Mouse (Mus musculus) liver, postnatal 0 days (tissue): Measurements from ENCODE around the gene Noxred1. TPM values are rescaled to one million over a fixed set of nuclear protein-coding genes. Genes with fewer than 3 reads are reported as not detected.
"Not testable (repeated sequence)": the region's sequence is repeated elsewhere in the genome, so short reads cannot be mapped to it uniquely, and the experiment has no call there.

ENCODE experiments used
- ATAC-seq: fragments of 200-750 bp; cut with Nextera tagmentation; 2 replicates; pipeline ENCODE4 v1.8.0; 2017; ENCODE audit warnings: mild to moderate bottlenecking, moderate library complexity
- DNase-seq: peaks from one replicate; pipeline ENCODE4 v3.0.0-alpha.2; 2016
- H3K27ac ChIP-seq: fragments of 300-500 bp; sonication (generic); 2 replicates; pipeline ENCODE4 v1.5.1; 2014; ENCODE audit warnings: antibody characterized with exemption, moderate library complexity, mild to moderate bottlenecking, low read depth
- H3K27me3 ChIP-seq: fragments of 300-500 bp; sonication (generic); 2 replicates; pipeline ENCODE4 v1.6.1; 2014; ENCODE audit warnings: low read length, control low read depth, mixed read lengths; ENCODE audit not compliant: insufficient read depth
- H3K36me3 ChIP-seq: fragments of 300-500 bp; sonication (generic); replicated peaks from 2 replicates; pipeline ENCODE4 v1.6.1; 2014; ENCODE audit warnings: mild to moderate bottlenecking, control low read depth, low read length, moderate library complexity, mixed read lengths; ENCODE audit not compliant: insufficient read depth
- H3K4me1 ChIP-seq: fragments of 300-500 bp; sonication (generic); 2 replicates; pipeline ENCODE4 v1.6.1; 2014; ENCODE audit warnings: antibody characterized with exemption, mild to moderate bottlenecking, control low read depth; ENCODE audit not compliant: insufficient read depth
- H3K4me2 ChIP-seq: fragments of 300-500 bp; sonication (generic); 2 replicates; pipeline ENCODE4 v1.6.1; 2014; ENCODE audit warnings: low read depth, mild to moderate bottlenecking, low read length, moderate library complexity, mixed read lengths
- H3K4me3 ChIP-seq: fragments of 300-500 bp; sonication (generic); 2 replicates; pipeline ENCODE4 v1.5.1; 2014; ENCODE audit warnings: low read depth, low read length
- H3K9ac ChIP-seq: fragments of 300-500 bp; sonication (generic); replicated peaks from 2 replicates; pipeline ENCODE4 v1.6.1; 2014; ENCODE audit warnings: mild to moderate bottlenecking, moderate library complexity
- H3K9me3 ChIP-seq: fragments of 300-500 bp; sonication (generic); 2 replicates; pipeline ENCODE4 v1.6.1; 2016; ENCODE audit warnings: mild to moderate bottlenecking, control low read depth, low read length, mixed read lengths
- CTCF ChIP-seq: sonication (generic); IDR thresholded peaks from 2 replicates; pipeline ENCODE4 v1.5.1; 2016; ENCODE audit warnings: antibody characterized with exemption, low read depth
- EP300 ChIP-seq: IDR thresholded peaks from 2 replicates; pipeline ENCODE4 v1.6.1; 2016; ENCODE audit warnings: antibody characterized with exemption, low read depth, mild to moderate bottlenecking
- WGBS: fragments of 180-500 bp; shearing (Covaris S2); extraction: QIAGEN DNeasy Blood & Tissue Kit; methylation state at CpG from one replicate; pipeline ENCODE4 v1.1.7; 2014; ENCODE audit not compliant: insufficient replicate concordance; 5-methylcytosine and 5-hydroxymethylcytosine counted together
- polyA plus RNA-seq: library from polyadenylated mRNA; unstranded; fragments of >200 nt; fragmentation: Nextera tagmentation; extraction: Ambion mirVana; gene quantifications from 2 replicates; pipeline ENCODE4 v1.2.1, GENCODE M21; 2015

Gene Noxred1
- polyA plus RNA-seq, 1 experiment from 2014 or later = 0.45 TPM

- 0 out of 2 replicates have a peak, but pooled peaks cover 3% of the 10 kb centered on the region for H3K4me1 ChIP-seq
- H3K4me3 ChIP-seq = no peak overlapping the region
- TF ChIP-seq EP300 = no peak
- TF ChIP-seq CTCF = no peak
- H3K27ac ChIP-seq = no peak overlapping the region
- whole genome bisulfite sequencing = 71% methylated on average over 3 of the region's 3 CpGs
- H3K9ac ChIP-seq = no peak overlapping the region
- ATAC-seq (no peak), DNase-seq (no peak)
- no peaks in the 10 kb centered on the region for H3K27me3 ChIP-seq
- peaks cover 16% of the 10 kb centered on the region for H3K36me3 ChIP-seq
- H3K9me3 ChIP-seq = no peaks in the 10 kb centered on the region
- H3K4me2 ChIP-seq = no peak overlapping the region
Measured at GRCm38 (mm10) chr12:87279350-87279749, 40.8 kb upstream of the Noxred1 start.

- peak; percentile 43; the same call in 1 of the 2 replicates for ATAC-seq
- no peak for TF ChIP-seq CTCF
- no peak for TF ChIP-seq EP300
- no peak for DNase-seq
- Histone ChIP-seq H3K4me2 (no peak overlapping the region), H3K4me3 (no peak overlapping the region), H3K27ac (no peak overlapping the region), H3K9ac (no peak overlapping the region), H3K27me3 (no peaks in the 10 kb centered on the region), H3K9me3 (no peaks in the 10 kb centered on the region), H3K4me1 (0 out of 2 replicates have a peak, but pooled peaks cover 3% of the 10 kb centered on the region), H3K36me3 (peaks cover 24% of the 10 kb centered on the region)
- 21% methylated on average over 6 of the region's 6 CpGs for WGBS
Measured at GRCm38 (mm10) chr12:87278118-87278730, 39.7 kb upstream of the Noxred1 start.

GRCm38 (mm10) chr12:87277251-87277650 lies 38.7 kb upstream of the Noxred1 start:
- not testable (repeated sequence) for H3K4me1 ChIP-seq, ATAC-seq, DNase-seq, H3K9ac ChIP-seq, H3K27me3 ChIP-seq, H3K4me2 ChIP-seq, H3K9me3 ChIP-seq, H3K4me3 ChIP-seq, H3K27ac ChIP-seq
- H3K36me3 ChIP-seq = peaks cover 33% of the 10 kb centered on the region
- 76% methylated on average over 4 of the region's 4 CpGs for WGBS

- Histone ChIP-seq H3K9ac (no peak overlapping the region), H3K27me3 (no peaks in the 10 kb centered on the region), H3K36me3 (peaks cover 54% of the 10 kb centered on the region), H3K27ac (peak overlapping the region; percentile 55), H3K4me2 (no peak overlapping the region), H3K9me3 (no peaks in the 10 kb centered on the region), H3K4me1 (0 out of 2 replicates have a peak, but pooled peaks cover 3% of the 10 kb centered on the region), H3K4me3 (no peak overlapping the region)
- WGBS = 55% methylated on average over 9 of the region's 9 CpGs
- ATAC-seq (peak; percentile 72), DNase-seq (no peak)
- TF ChIP-seq EP300 = no peak
- TF ChIP-seq CTCF = no peak
Measured at GRCm38 (mm10) chr12:87274853-87275831, 36.6 kb upstream of the Noxred1 start.

- H3K27ac ChIP-seq = no peak overlapping the region
- H3K36me3 ChIP-seq = peaks cover 38% of the 10 kb centered on the region
- no peak for ATAC-seq
- WGBS = 14% methylated on average over 4 of the region's 4 CpGs
- peak; percentile 44 for DNase-seq
- peak overlapping the region; percentile 90 for H3K9ac ChIP-seq
- peak overlapping the region; percentile 85 for H3K4me2 ChIP-seq
- H3K4me3 ChIP-seq = peak overlapping the region; percentile 82
- TF ChIP-seq EP300 = no peak
- peak; percentile 76 for TF ChIP-seq CTCF
- no peaks in the 10 kb centered on the region for H3K4me1 ChIP-seq
- H3K27me3 ChIP-seq = no peaks in the 10 kb centered on the region
- no peaks in the 10 kb centered on the region for H3K9me3 ChIP-seq
Measured at GRCm38 (mm10) chr12:87267682-87268081, 29.1 kb upstream of the Noxred1 start.

GRCm38 (mm10) chr12:87266827-87267603 lies 28.5 kb upstream of the Noxred1 start:
- H3K9me3 ChIP-seq = no peaks in the 10 kb centered on the region
- ATAC-seq (peak; percentile 43), DNase-seq (no peak)
- peak overlapping the region; percentile 92 for H3K27ac ChIP-seq
- under 1% methylated on average over 25 of the region's 31 CpGs for WGBS
- TF ChIP-seq EP300 (no peak), CTCF (no peak)
- peak overlapping the region; percentile 90 for H3K9ac ChIP-seq
- peak overlapping the region; percentile 85 for H3K4me2 ChIP-seq
- H3K36me3 ChIP-seq = peaks cover 31% of the 10 kb centered on the region
- no peaks in the 10 kb centered on the region for H3K4me1 ChIP-seq
- H3K4me3 ChIP-seq = peak overlapping the region; percentile 82
- H3K27me3 ChIP-seq = no peaks in the 10 kb centered on the region
